Mouse (Mus musculus) spleen, adult 2 months (tissue): ENCODE data around the gene Lrrc10b.

Source experiments
- CTCF ChIP-seq: fragments of 200-500 bp; IDR thresholded peaks from 2 replicates; pipeline ENCODE4 v1.5.1; 2011; ENCODE audit warnings: mild to moderate bottlenecking, inconsistent platforms; ENCODE audit not compliant: insufficient read depth, insufficient read length, insufficient replicate concordance; ENCODE audit errors: extremely low read depth
- POLR2A ChIP-seq: fragments of 200-500 bp; IDR thresholded peaks from 2 replicates; pipeline ENCODE4 v1.6.1; 2011; ENCODE audit warnings: low read depth, low read length, inconsistent platforms

GRCm38 (mm10) chr19:10424751-10425150 lies 32.5 kb downstream of the Lrrc10b start:
- TF ChIP-seq CTCF (no peak), POLR2A (no peak)
